Mouse (Mus musculus): ENCODE results near the gene Tbk1.

- TF ChIP-seq CTCF (IDR thresholded peaks at IDR 0.05; ENCODE audit: control insufficient read depth, insufficient read depth, insufficient replicate concordance, low read depth, low read length): no peak
- TF ChIP-seq POLR2A (IDR thresholded peaks at IDR 0.05; ENCODE audit: control insufficient read depth, low read depth, low read length): no peak
Measured at GRCm38 (mm10) chr10:121622431-121622830, 35.8 kb upstream of the Tbk1 start.
